Mouse (Mus musculus): ENCODE measurements around the gene Mepe. TPM values are rescaled to one million over a fixed set of nuclear protein-coding genes. Genes with fewer than 3 reads are reported as not detected.
A peak's percentile ranks its signal among the peaks of the same experiment; 100 is the strongest.

Gene Mepe
- polyA plus RNA-seq, 1 experiment from 2014 or later = not detected

GRCm38 (mm10) chr5:104330088-104330487, 5.0 kb downstream of the Mepe start:
- no peaks in the 10 kb centered on the region for H3K27me3 ChIP-seq (ENCODE audit: control insufficient read depth, insufficient read depth, low read length)
- H3K36me3 ChIP-seq (ENCODE audit: control insufficient read depth, insufficient read depth, low read length) = no peaks in the 10 kb centered on the region
- ATAC-seq (ENCODE audit: insufficient number of reproducible peaks, low FRiP score, low TSS enrichment, low read depth) (no peak), DNase-seq (ENCODE audit: low spot score) (no peak)
- no peak overlapping the region for H3K4me2 ChIP-seq (ENCODE audit: low read depth, severe bottlenecking)
- H3K9me3 ChIP-seq (ENCODE audit: control insufficient read depth, low read length) = no peaks in the 10 kb centered on the region
- 90% methylated on average over 5 of the region's 5 CpGs for WGBS
- no peak overlapping the region for H3K4me3 ChIP-seq (ENCODE audit: low read depth, low read length)
- no peak overlapping the region for H3K27ac ChIP-seq (replicated peaks; ENCODE audit: low read depth, low read length)
- H3K9ac ChIP-seq (ENCODE audit: low read length) = no peak overlapping the region
- H3K4me1 ChIP-seq (ENCODE audit: control insufficient read depth, insufficient read depth, low read length) = no peaks in the 10 kb centered on the region

GRCm38 (mm10) chr5:104332296-104332695, 7.2 kb downstream of the Mepe start:
- no peak overlapping the region for H3K4me3 ChIP-seq (ENCODE audit: low read depth, low read length)
- H3K27ac ChIP-seq (replicated peaks; ENCODE audit: low read depth, low read length) = no peak overlapping the region
- no peaks in the 10 kb centered on the region for H3K36me3 ChIP-seq (ENCODE audit: control insufficient read depth, insufficient read depth, low read length)
- no peaks in the 10 kb centered on the region for H3K9me3 ChIP-seq (ENCODE audit: control insufficient read depth, low read length)
- DNase-seq (ENCODE audit: low spot score) = no peak
- WGBS = 71% methylated on average over 3 of the region's 3 CpGs
- no peak overlapping the region for H3K9ac ChIP-seq (ENCODE audit: low read length)
- no peak for ATAC-seq (ENCODE audit: insufficient number of reproducible peaks, low FRiP score, low TSS enrichment, low read depth)
- H3K27me3 ChIP-seq (ENCODE audit: control insufficient read depth, insufficient read depth, low read length) = no peaks in the 10 kb centered on the region
- no peak overlapping the region for H3K4me2 ChIP-seq (ENCODE audit: low read depth, severe bottlenecking)
- no peaks in the 10 kb centered on the region for H3K4me1 ChIP-seq (ENCODE audit: control insufficient read depth, insufficient read depth, low read length)

GRCm38 (mm10) chr5:104333231-104333640, 8.1 kb downstream of the Mepe start:
- H3K4me1 ChIP-seq (ENCODE audit: control insufficient read depth, insufficient read depth, low read length) = no peaks in the 10 kb centered on the region
- H3K4me2 ChIP-seq (ENCODE audit: low read depth, severe bottlenecking) = no peak overlapping the region
- DNase-seq (ENCODE audit: low spot score) = peak; percentile 76
- no peaks in the 10 kb centered on the region for H3K36me3 ChIP-seq (ENCODE audit: control insufficient read depth, insufficient read depth, low read length)
- WGBS = 41% methylated on average over 7 of the region's 7 CpGs
- H3K27me3 ChIP-seq (ENCODE audit: control insufficient read depth, insufficient read depth, low read length) = no peaks in the 10 kb centered on the region
- peak; percentile 72; the same call in 1 of the 2 replicates for ATAC-seq (ENCODE audit: insufficient number of reproducible peaks, low FRiP score, low TSS enrichment, low read depth)
- H3K9me3 ChIP-seq (ENCODE audit: control insufficient read depth, low read length) = no peaks in the 10 kb centered on the region
- H3K4me3 ChIP-seq (ENCODE audit: low read depth, low read length) = no peak overlapping the region
- H3K27ac ChIP-seq (replicated peaks; ENCODE audit: low read depth, low read length) = no peak overlapping the region
- H3K9ac ChIP-seq (ENCODE audit: low read length) = no peak overlapping the region

GRCm38 (mm10) chr5:104333643-104334042, 8.5 kb downstream of the Mepe start:
- no peak for ATAC-seq (ENCODE audit: insufficient number of reproducible peaks, low FRiP score, low TSS enrichment, low read depth)

GRCm38 (mm10) chr5:104334516-104334915, 9.4 kb downstream of the Mepe start:
- no peak for DNase-seq (ENCODE audit: low spot score)
- H3K9me3 ChIP-seq (ENCODE audit: control insufficient read depth, low read length) = no peaks in the 10 kb centered on the region

More at GRCm38 (mm10) chr5:104333643-104334042, 8.5 kb downstream of the Mepe start:
- no peaks in the 10 kb centered on the region for H3K36me3 ChIP-seq (ENCODE audit: control insufficient read depth, insufficient read depth, low read length)
- H3K27me3 ChIP-seq (ENCODE audit: control insufficient read depth, insufficient read depth, low read length) = no peaks in the 10 kb centered on the region
- no peak overlapping the region for H3K4me3 ChIP-seq (ENCODE audit: low read depth, low read length)
- H3K4me1 ChIP-seq (ENCODE audit: control insufficient read depth, insufficient read depth, low read length) = no peaks in the 10 kb centered on the region
- no peak for DNase-seq (ENCODE audit: low spot score)
- 82% methylated on average over 6 of the region's 6 CpGs for WGBS
- no peak overlapping the region for H3K27ac ChIP-seq (replicated peaks; ENCODE audit: low read depth, low read length)
- no peak overlapping the region for H3K4me2 ChIP-seq (ENCODE audit: low read depth, severe bottlenecking)
- no peak overlapping the region for H3K9ac ChIP-seq (ENCODE audit: low read length)
- no peaks in the 10 kb centered on the region for H3K9me3 ChIP-seq (ENCODE audit: control insufficient read depth, low read length)

GRCm38 (mm10) chr5:104335962-104336361, 10.8 kb downstream of the Mepe start:
- no peaks in the 10 kb centered on the region for H3K9me3 ChIP-seq (ENCODE audit: control insufficient read depth, low read length)
- no peak for DNase-seq (ENCODE audit: low spot score)
- no peaks in the 10 kb centered on the region for H3K27me3 ChIP-seq (ENCODE audit: control insufficient read depth, insufficient read depth, low read length)
- H3K4me3 ChIP-seq (ENCODE audit: low read depth, low read length) = no peak overlapping the region
- WGBS = 90% methylated on average over 5 of the region's 5 CpGs
- no peak overlapping the region for H3K27ac ChIP-seq (replicated peaks; ENCODE audit: low read depth, low read length)
- no peaks in the 10 kb centered on the region for H3K4me1 ChIP-seq (ENCODE audit: control insufficient read depth, insufficient read depth, low read length)
- H3K9ac ChIP-seq (ENCODE audit: low read length) = no peak overlapping the region
- no peak for ATAC-seq (ENCODE audit: insufficient number of reproducible peaks, low FRiP score, low TSS enrichment, low read depth)
- no peak overlapping the region for H3K4me2 ChIP-seq (ENCODE audit: low read depth, severe bottlenecking)
- no peaks in the 10 kb centered on the region for H3K36me3 ChIP-seq (ENCODE audit: control insufficient read depth, insufficient read depth, low read length)

More at GRCm38 (mm10) chr5:104334516-104334915, 9.4 kb downstream of the Mepe start:
- no peak for ATAC-seq (ENCODE audit: insufficient number of reproducible peaks, low FRiP score, low TSS enrichment, low read depth)
- H3K4me3 ChIP-seq (ENCODE audit: low read depth, low read length) = no peak overlapping the region
- no peaks in the 10 kb centered on the region for H3K36me3 ChIP-seq (ENCODE audit: control insufficient read depth, insufficient read depth, low read length)
- H3K9ac ChIP-seq (ENCODE audit: low read length) = no peak overlapping the region
- H3K4me2 ChIP-seq (ENCODE audit: low read depth, severe bottlenecking) = no peak overlapping the region
- H3K27ac ChIP-seq (replicated peaks; ENCODE audit: low read depth, low read length) = no peak overlapping the region
- no peaks in the 10 kb centered on the region for H3K27me3 ChIP-seq (ENCODE audit: control insufficient read depth, insufficient read depth, low read length)
- 90% methylated on average over 14 of the region's 14 CpGs for WGBS
- H3K4me1 ChIP-seq (ENCODE audit: control insufficient read depth, insufficient read depth, low read length) = no peaks in the 10 kb centered on the region

GRCm38 (mm10) chr5:104337491-104337890, 12.4 kb downstream of the Mepe start:
- Histone ChIP-seq H3K36me3 (ENCODE audit: control insufficient read depth, insufficient read depth, low read length) (no peaks in the 10 kb centered on the region), H3K27ac (replicated peaks; ENCODE audit: low read depth, low read length) (no peak overlapping the region), H3K4me2 (ENCODE audit: low read depth, severe bottlenecking) (no peak overlapping the region), H3K27me3 (ENCODE audit: control insufficient read depth, insufficient read depth, low read length) (no peaks in the 10 kb centered on the region), H3K9ac (ENCODE audit: low read length) (no peak overlapping the region), H3K9me3 (ENCODE audit: control insufficient read depth, low read length) (no peaks in the 10 kb centered on the region), H3K4me1 (ENCODE audit: control insufficient read depth, insufficient read depth, low read length) (no peaks in the 10 kb centered on the region), H3K4me3 (ENCODE audit: low read depth, low read length) (no peak overlapping the region)
- WGBS = 80% methylated on average over 4 of the region's 4 CpGs
- no peak for DNase-seq (ENCODE audit: low spot score)
- ATAC-seq (ENCODE audit: insufficient number of reproducible peaks, low FRiP score, low TSS enrichment, low read depth) = no peak

GRCm38 (mm10) chr5:104339009-104339408, 13.9 kb downstream of the Mepe start:
- ATAC-seq (ENCODE audit: insufficient number of reproducible peaks, low FRiP score, low TSS enrichment, low read depth) = no peak
- WGBS = 88% methylated on average over 5 of the region's 5 CpGs
- H3K4me1 ChIP-seq (ENCODE audit: control insufficient read depth, insufficient read depth, low read length) = no peaks in the 10 kb centered on the region

More at GRCm38 (mm10) chr5:104339009-104339408, 13.9 kb downstream of the Mepe start:
- Histone ChIP-seq H3K9me3 (ENCODE audit: control insufficient read depth, low read length) (no peaks in the 10 kb centered on the region), H3K27ac (replicated peaks; ENCODE audit: low read depth, low read length) (no peak overlapping the region), H3K9ac (ENCODE audit: low read length) (no peak overlapping the region), H3K4me3 (ENCODE audit: low read depth, low read length) (no peak overlapping the region), H3K27me3 (ENCODE audit: control insufficient read depth, insufficient read depth, low read length) (no peaks in the 10 kb centered on the region), H3K4me2 (ENCODE audit: low read depth, severe bottlenecking) (no peak overlapping the region), H3K36me3 (ENCODE audit: control insufficient read depth, insufficient read depth, low read length) (no peaks in the 10 kb centered on the region)
- no peak for DNase-seq (ENCODE audit: low spot score)
